Mouse (Mus musculus) cerebral cortex, adult 2 months (tissue): ENCODE measurements around the gene D17Wsu92e.

ENCODE experiments used
- WGBS: fragments of 180-500 bp; shearing (Covaris S2); methylation state at CpG from one replicate; pipeline ENCODE4 v1.1.7; 2018; 5-methylcytosine and 5-hydroxymethylcytosine counted together

The D17Wsu92e gene

DNA sequence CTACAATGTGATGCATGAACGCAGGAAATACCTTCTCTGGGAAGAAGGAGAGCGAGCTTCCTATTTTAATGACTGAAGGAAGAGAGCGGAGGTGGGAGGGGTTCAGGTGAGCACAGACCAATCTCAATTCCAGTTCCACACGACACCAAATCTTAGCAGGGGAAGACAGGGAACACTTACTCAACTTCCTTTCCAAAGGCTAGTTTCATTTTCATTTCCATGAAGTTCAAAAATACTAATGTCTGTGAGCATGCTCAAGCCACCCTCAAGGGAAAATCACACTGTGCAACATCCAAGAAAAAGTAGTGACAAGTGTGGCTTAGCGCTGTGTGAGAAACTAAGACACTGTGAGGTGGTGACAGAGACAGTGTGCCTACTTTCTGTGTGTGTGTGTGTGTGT is 30.4 kb downstream of the D17Wsu92e start:
- WGBS: 64% methylated on average over 5 of the region's 5 CpGs

GRCm38 (mm10) chr17:27788456-27789172 is 31.8 kb downstream of the D17Wsu92e start:
- WGBS: 82% methylated on average over 6 of the region's 6 CpGs

- WGBS: 85% methylated on average over 4 of the region's 4 CpGs
Measured at GRCm38 (mm10) chr17:27783567-27783966, 36.9 kb downstream of the D17Wsu92e start.

DNA sequence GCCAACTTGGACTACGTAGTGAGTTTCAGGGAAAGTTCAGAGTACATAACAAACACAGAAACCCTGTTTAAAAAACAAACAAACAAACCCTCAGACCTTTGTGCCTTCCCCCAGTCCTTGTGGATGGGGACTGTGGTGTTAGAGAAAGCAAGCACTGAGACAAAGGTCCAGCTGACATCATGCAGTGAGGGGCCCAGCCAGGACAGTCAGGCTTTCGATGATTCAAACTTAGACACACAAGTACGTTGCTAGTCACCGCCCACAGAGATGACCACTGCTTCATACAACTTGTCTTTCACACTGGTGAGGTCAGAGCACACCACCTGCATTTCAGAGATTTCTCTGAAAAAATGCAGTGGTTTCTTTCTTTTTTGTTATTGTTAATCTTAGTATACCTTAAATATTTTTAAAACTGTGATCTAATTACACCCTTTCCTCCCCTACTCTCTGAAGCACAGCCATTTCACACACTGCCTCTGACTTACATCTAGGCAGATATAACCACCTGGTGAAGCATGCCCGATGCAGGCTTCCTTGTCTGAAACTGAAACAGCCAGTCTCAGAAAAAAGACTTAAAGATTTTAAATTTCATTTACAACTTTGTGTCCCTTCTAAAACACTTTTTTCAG is 39.3 kb downstream of the D17Wsu92e start:
- 52% methylated on average over 5 of the region's 5 CpGs for WGBS

GRCm38 (mm10) chr17:27779755-27780154 is 40.7 kb downstream of the D17Wsu92e start:
- 74% methylated on average over 3 of the region's 3 CpGs for WGBS

DNA sequence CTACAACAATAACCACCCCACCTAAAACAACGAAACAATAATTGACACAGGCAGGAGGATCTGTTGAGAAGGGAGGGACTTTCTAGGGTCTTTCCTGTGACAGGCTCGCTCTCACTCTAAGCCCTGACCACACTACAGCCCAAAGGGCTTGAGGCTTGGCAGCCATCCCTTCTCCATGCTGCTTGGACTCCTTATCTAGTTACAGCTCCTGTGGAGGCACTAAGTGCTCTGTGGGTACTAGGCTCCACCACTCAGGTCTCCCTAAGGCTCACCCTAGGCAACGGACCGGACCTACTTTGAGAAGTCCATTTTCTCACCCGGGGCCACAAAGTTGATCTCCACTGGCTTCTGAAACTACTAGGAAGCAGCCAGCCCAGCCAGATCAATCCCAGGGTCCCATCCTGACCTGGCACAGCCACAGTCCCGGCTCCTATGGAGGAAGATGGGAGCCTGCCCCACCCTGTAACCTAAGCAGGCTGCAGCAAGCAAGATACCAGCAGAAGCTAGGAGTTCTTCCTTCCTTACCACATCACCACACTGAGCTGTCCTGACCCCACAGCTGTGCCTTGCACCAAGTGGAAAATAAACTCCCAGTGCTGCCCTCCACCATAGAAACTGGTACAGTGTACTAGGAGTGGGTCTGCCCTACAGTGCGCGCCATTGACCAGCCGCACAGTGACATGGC is 41.6 kb downstream of the D17Wsu92e start:
- 88% methylated on average over 9 of the region's 9 CpGs for WGBS

- WGBS: 72% methylated on average over 6 of the region's 6 CpGs
Measured at GRCm38 (mm10) chr17:27777823-27778222, 42.6 kb downstream of the D17Wsu92e start.

GRCm38 (mm10) chr17:27774198-27774597 is 46.2 kb downstream of the D17Wsu92e start:
- WGBS: 44% methylated on average over 3 of the region's 3 CpGs

DNA sequence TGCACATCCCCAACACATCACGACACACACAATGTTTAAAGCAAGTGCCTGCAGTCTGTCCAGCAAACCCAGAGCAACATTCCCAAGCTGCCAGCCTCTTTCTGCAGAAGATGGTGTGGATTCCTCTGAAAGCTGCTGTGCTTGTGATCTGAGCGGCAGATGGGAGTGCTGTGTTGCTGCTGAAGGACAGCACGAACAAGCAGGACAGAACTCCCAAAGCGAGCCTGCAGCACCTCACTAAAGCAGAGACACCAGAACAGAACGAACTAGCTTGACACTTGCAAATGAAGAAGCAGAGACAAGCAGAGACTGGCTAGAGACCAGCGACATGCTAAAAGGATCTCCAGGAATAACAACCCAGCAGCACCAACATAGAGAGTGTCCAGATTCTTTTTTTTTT is 48.8 kb downstream of the D17Wsu92e start:
- 57% methylated on average over 6 of the region's 6 CpGs for WGBS

- WGBS: 57% methylated on average over 8 of the region's 8 CpGs
Measured at GRCm38 (mm10) chr17:27768817-27769542, 51.5 kb downstream of the D17Wsu92e start.

GRCm38 (mm10) chr17:27767543-27767942 is 52.9 kb downstream of the D17Wsu92e start:
- 63% methylated on average over 12 of the region's 12 CpGs for WGBS

DNA sequence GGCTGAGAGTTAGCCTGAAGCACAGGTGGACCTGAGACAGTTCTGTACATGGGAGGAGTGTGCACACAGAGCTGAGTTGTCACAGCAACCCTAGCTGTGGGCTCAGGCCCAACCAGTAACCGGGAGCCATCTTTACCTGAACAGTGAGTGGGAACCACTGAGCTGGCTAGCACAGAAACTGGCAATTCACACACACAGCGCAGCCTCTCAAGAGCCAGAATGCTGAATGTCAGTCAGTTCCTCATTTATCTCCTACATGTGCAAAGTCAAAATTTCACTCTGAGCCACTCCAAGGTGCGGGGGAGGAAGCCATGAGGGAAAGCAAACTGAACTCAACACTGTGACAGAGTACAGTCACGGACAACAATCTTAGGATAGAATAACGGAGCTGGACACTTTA is 53.3 kb downstream of the D17Wsu92e start:
- 51% methylated on average over 5 of the region's 5 CpGs for WGBS

- WGBS: 95% methylated on average over 6 of the region's 6 CpGs
Measured at GRCm38 (mm10) chr17:27765066-27765465, 55.4 kb downstream of the D17Wsu92e start.

DNA sequence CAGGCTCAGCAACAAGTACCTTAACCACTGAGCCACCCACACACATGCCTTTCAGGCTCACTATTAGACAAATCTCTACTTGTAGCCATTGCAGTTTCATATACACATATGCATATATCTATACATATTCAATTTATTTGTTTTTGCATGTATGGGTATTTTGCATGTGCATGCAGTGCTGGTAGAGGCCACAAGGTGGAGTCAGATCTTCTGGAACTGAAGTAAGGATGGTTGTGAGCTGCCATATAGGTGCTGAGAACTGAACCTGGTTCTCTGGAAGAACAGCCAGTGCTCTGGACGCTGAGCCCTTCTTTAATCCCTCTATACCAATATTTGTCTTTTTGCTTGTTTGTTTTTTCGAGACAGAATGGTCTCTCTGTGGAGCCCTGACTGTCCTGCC is 56.0 kb downstream of the D17Wsu92e start:
- 91% methylated on average over 2 of the region's 2 CpGs for WGBS

- 40% methylated on average over 11 of the region's 11 CpGs for WGBS
Measured at GRCm38 (mm10) chr17:27762884-27763283, 57.6 kb downstream of the D17Wsu92e start.

- WGBS: 30% methylated on average over 9 of the region's 9 CpGs
Measured at GRCm38 (mm10) chr17:27761639-27762336, 58.7 kb downstream of the D17Wsu92e start.

- WGBS: 74% methylated on average over 6 of the region's 6 CpGs
Measured at GRCm38 (mm10) chr17:27760169-27760568, 60.3 kb downstream of the D17Wsu92e start.

GRCm38 (mm10) chr17:27751314-27752202 is 68.9 kb downstream of the D17Wsu92e start:
- WGBS: 65% methylated on average over 8 of the region's 8 CpGs

- WGBS: 91% methylated on average over 6 of the region's 6 CpGs
Measured at GRCm38 (mm10) chr17:27750451-27750942, 70.0 kb downstream of the D17Wsu92e start.

- 87% methylated on average over 2 of the region's 2 CpGs for WGBS
Measured at GRCm38 (mm10) chr17:27748123-27748522, 72.3 kb downstream of the D17Wsu92e start.
